Mouse (Mus musculus) embryonic facial prominence, embryonic 10.5 days (tissue): ENCODE data around the gene Adamts2. TPM values are rescaled to one million over a fixed set of nuclear protein-coding genes. Genes with fewer than 3 reads are reported as not detected.

Source experiments
- DNase-seq: peaks from one replicate; pipeline ENCODE4 v3.0.0-alpha.2; 2017; ENCODE audit warnings: low spot score
- H3K27ac ChIP-seq: fragments of 300-500 bp; sonication (generic); replicated peaks from 2 replicates; pipeline ENCODE4 v1.5.1; 2016; ENCODE audit warnings: mild to moderate bottlenecking
- H3K27me3 ChIP-seq: fragments of 300-500 bp; sonication (generic); replicated peaks from 2 replicates; pipeline ENCODE4 v1.6.1; 2016; ENCODE audit warnings: low read depth, mild to moderate bottlenecking; ENCODE audit not compliant: poor library complexity, severe bottlenecking
- H3K36me3 ChIP-seq: fragments of 300-500 bp; sonication (generic); replicated peaks from 2 replicates; pipeline ENCODE4 v1.6.1; 2016; ENCODE audit warnings: mild to moderate bottlenecking, moderate library complexity
- H3K4me1 ChIP-seq: fragments of 300-500 bp; sonication (generic); 2 replicates; pipeline ENCODE4 v1.6.1; 2016
- H3K4me3 ChIP-seq: fragments of 300-500 bp; sonication (generic); 2 replicates; pipeline ENCODE4 v1.5.1; 2016; ENCODE audit warnings: mild to moderate bottlenecking, moderate library complexity
- H3K9me3 ChIP-seq: fragments of 300-500 bp; sonication (generic); 2 replicates; pipeline ENCODE4 v1.6.1; 2016; ENCODE audit warnings: mild to moderate bottlenecking
- WGBS: fragments of 180-500 bp; shearing (Covaris S2); methylation state at CpG from one replicate; pipeline ENCODE4 v1.1.7; 2016; 5-methylcytosine and 5-hydroxymethylcytosine counted together
- polyA plus RNA-seq: library from polyadenylated mRNA; unstranded; fragments of >200 nt; fragmentation: Nextera tagmentation; extraction: Ambion mirVana; gene quantifications from 2 replicates; pipeline ENCODE4 v1.2.1, GENCODE M21; 2016

Gene Adamts2
- polyA plus RNA-seq, 1 experiment from 2014 or later: 1.4 TPM

DNA sequence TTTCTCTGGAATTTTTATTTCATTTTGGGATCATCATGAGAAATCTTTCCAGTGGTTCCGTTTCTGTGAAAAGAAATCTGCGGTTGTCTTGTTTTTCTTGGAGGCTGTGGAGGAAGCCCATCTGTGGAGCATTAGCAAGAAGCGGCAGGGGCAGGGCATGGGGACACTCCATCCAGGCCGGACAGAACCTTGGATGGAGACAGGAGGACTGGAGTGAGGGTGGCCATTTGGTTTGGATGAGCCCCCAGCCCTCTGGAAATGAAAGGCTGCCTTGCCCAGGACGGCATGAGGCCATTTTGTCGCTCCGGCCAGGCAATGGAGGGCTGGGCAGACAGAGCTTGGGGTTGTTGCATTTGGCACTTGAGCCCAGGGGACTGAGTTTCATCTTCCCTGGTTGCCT is 80.1 kb downstream of the Adamts2 start:
- Histone ChIP-seq H3K27ac (no peak overlapping the region), H3K4me1 (no peaks in the 10 kb centered on the region), H3K4me3 (no peak overlapping the region), H3K9me3 (no peaks in the 10 kb centered on the region), H3K36me3 (no peaks in the 10 kb centered on the region), H3K27me3 (no peaks in the 10 kb centered on the region)
- no peak for DNase-seq
- 82% methylated on average over 7 of the region's 7 CpGs for WGBS

GRCm38 (mm10) chr11:50683821-50684220 is 81.9 kb downstream of the Adamts2 start:
- DNase-seq: no peak
- H3K27ac ChIP-seq: no peak overlapping the region
- no peaks in the 10 kb centered on the region for H3K9me3 ChIP-seq
- 87% methylated on average over 2 of the region's 2 CpGs for WGBS
- H3K4me1 ChIP-seq: no peaks in the 10 kb centered on the region
- no peaks in the 10 kb centered on the region for H3K36me3 ChIP-seq
- no peak overlapping the region for H3K4me3 ChIP-seq
- H3K27me3 ChIP-seq: no peaks in the 10 kb centered on the region

DNA sequence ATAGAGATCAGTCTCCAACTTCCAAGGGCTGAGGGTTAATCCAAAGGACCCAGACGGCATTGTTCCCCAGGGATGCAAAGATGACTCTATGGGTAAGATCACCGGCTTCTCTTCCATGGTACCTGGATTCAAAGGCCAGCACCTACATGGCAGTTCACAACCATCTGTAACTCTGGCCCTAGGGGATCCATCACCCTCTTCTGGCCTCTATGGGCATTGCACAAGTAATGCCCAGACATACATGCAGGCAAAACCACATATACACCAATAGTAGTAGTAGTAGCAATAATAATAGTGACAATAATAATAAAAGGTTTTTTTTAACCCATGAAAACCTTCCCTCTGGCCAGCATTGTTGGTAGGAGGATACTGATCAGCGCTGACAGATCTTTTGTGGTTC is 86.7 kb downstream of the Adamts2 start:
- no peaks in the 10 kb centered on the region for H3K36me3 ChIP-seq
- H3K4me1 ChIP-seq: no peaks in the 10 kb centered on the region
- H3K9me3 ChIP-seq: no peaks in the 10 kb centered on the region
- DNase-seq: no peak
- no peak overlapping the region for H3K27ac ChIP-seq
- 83% methylated on average over 3 of the region's 3 CpGs for WGBS
- no peak overlapping the region for H3K4me3 ChIP-seq
- no peaks in the 10 kb centered on the region for H3K27me3 ChIP-seq

- no peak for DNase-seq
- H3K4me1 ChIP-seq: no peaks in the 10 kb centered on the region
- no peaks in the 10 kb centered on the region for H3K27me3 ChIP-seq
- no peak overlapping the region for H3K27ac ChIP-seq
- no peaks in the 10 kb centered on the region for H3K36me3 ChIP-seq
- 88% methylated on average over 4 of the region's 4 CpGs for WGBS
- H3K4me3 ChIP-seq: no peak overlapping the region
- H3K9me3 ChIP-seq: no peaks in the 10 kb centered on the region
Measured at GRCm38 (mm10) chr11:50689672-50690071, 87.8 kb downstream of the Adamts2 start.

DNA sequence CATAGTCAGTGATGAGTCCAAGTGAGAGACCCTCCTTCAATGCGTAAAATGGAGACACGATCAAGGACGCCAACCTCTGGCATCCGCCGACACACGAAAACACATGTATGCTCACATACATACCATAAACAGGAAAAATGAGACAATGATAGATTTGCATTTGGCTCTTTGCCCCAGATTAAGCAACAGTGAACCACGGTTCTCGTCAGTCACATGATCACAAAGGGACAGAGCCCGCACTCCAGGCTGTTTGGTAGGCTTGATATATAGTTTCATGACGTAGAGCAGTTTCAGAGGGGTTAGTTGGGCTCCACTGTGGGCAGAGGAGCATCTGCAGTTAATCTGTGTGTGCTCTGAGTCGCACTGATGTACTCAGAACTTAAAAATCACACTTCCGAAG is 98.1 kb downstream of the Adamts2 start:
- Histone ChIP-seq H3K9me3 (no peaks in the 10 kb centered on the region), H3K27ac (no peak overlapping the region), H3K27me3 (no peaks in the 10 kb centered on the region), H3K4me3 (no peak overlapping the region), H3K36me3 (no peaks in the 10 kb centered on the region), H3K4me1 (peaks cover 4% of the 10 kb centered on the region; the same call in 1 of the 2 replicates)
- no peak for DNase-seq
- WGBS: 90% methylated on average over 12 of the region's 12 CpGs

GRCm38 (mm10) chr11:50700496-50700895 is 98.6 kb downstream of the Adamts2 start:
- Histone ChIP-seq H3K4me1 (peaks cover 4% of the 10 kb centered on the region; the same call in 1 of the 2 replicates), H3K27me3 (no peaks in the 10 kb centered on the region), H3K27ac (no peak overlapping the region), H3K36me3 (no peaks in the 10 kb centered on the region), H3K9me3 (no peaks in the 10 kb centered on the region), H3K4me3 (no peak overlapping the region)
- no peak for DNase-seq
- WGBS: 91% methylated on average over 8 of the region's 8 CpGs

DNA sequence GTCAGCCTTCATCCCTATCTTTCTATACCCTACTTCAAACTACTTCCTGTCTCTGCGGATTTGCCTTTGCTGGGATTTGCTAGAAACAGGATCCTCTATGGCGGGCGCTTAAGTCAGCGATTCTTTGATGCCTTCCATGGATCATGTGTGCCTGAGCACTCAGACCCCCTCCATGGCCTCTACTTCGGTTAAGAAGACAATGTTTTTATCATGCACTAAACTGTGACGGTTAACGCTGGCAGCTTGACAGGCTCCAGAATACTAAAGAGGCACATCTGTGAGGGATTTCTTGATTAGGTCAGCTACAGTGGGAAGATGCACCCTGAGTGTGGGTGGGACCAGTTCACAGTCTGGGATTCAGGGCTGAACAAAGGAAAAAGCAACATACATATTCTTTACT is 101.5 kb downstream of the Adamts2 start:
- no peak for DNase-seq
- H3K36me3 ChIP-seq: no peaks in the 10 kb centered on the region
- no peak overlapping the region for H3K27ac ChIP-seq
- H3K4me1 ChIP-seq: peaks cover 4% of the 10 kb centered on the region; the same call in 1 of the 2 replicates
- no peak overlapping the region for H3K4me3 ChIP-seq
- 81% methylated on average over 7 of the region's 7 CpGs for WGBS
- H3K9me3 ChIP-seq: no peaks in the 10 kb centered on the region
- H3K27me3 ChIP-seq: no peaks in the 10 kb centered on the region

DNA sequence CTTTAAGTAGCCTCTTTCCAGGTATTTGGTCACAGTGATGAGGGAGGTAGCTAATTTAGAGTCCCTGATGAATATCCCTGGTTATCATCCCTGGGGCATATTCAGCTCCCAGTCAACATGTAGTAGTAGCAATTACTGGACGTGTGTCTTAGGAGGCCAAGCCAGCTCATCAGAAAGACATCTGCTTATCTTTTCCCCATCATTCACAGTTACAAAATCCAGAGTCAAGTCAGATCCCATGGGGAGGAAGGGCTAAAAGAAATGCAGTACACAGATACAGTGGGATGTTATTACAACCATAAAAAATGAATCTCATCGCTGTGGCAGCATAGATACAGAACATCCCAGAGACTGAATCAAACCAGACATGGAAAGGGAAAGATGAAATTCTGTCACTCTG is 102.6 kb downstream of the Adamts2 start:
- WGBS: 87% methylated on average over 2 of the region's 2 CpGs

GRCm38 (mm10) chr11:50707259-50707658 is 105.4 kb downstream of the Adamts2 start:
- WGBS: 84% methylated on average over 1 of the region's 1 CpGs
- DNase-seq: no peak
- H3K27ac ChIP-seq: no peak overlapping the region

More for the DNA sequence above, 102.6 kb downstream of the Adamts2 start:
- H3K36me3 ChIP-seq: no peaks in the 10 kb centered on the region
- no peak for DNase-seq
- H3K27ac ChIP-seq: no peak overlapping the region
- H3K4me3 ChIP-seq: no peak overlapping the region
- no peaks in the 10 kb centered on the region for H3K9me3 ChIP-seq
- H3K4me1 ChIP-seq: peaks cover 4% of the 10 kb centered on the region; the same call in 1 of the 2 replicates
- H3K27me3 ChIP-seq: no peaks in the 10 kb centered on the region

GRCm38 (mm10) chr11:50713610-50714202 is 111.8 kb downstream of the Adamts2 start:
- H3K4me1 ChIP-seq: peaks cover 35% of the 10 kb centered on the region
- no peaks in the 10 kb centered on the region for H3K9me3 ChIP-seq
- WGBS: 35% methylated on average over 21 of the region's 21 CpGs
- peak; percentile 59 for DNase-seq
- no peak overlapping the region for H3K27ac ChIP-seq
- no peaks in the 10 kb centered on the region for H3K36me3 ChIP-seq
- H3K27me3 ChIP-seq: no peaks in the 10 kb centered on the region
- peak overlapping the region; percentile 22; the same call in 1 of the 2 replicates for H3K4me3 ChIP-seq

More at GRCm38 (mm10) chr11:50707259-50707658, 105.4 kb downstream of the Adamts2 start:
- H3K4me1 ChIP-seq: peaks cover 4% of the 10 kb centered on the region; the same call in 1 of the 2 replicates
- H3K27me3 ChIP-seq: no peaks in the 10 kb centered on the region
- H3K4me3 ChIP-seq: no peak overlapping the region
- H3K36me3 ChIP-seq: no peaks in the 10 kb centered on the region
- H3K9me3 ChIP-seq: no peaks in the 10 kb centered on the region

- Histone ChIP-seq H3K27me3 (no peaks in the 10 kb centered on the region), H3K4me1 (peaks cover 49% of the 10 kb centered on the region), H3K9me3 (no peaks in the 10 kb centered on the region), H3K27ac (no peak overlapping the region), H3K36me3 (no peaks in the 10 kb centered on the region), H3K4me3 (no peak overlapping the region)
- WGBS: 54% methylated on average over 6 of the region's 6 CpGs
- no peak for DNase-seq
Measured at GRCm38 (mm10) chr11:50715091-50715490, 113.2 kb downstream of the Adamts2 start.

GRCm38 (mm10) chr11:50717381-50717897 is 115.6 kb downstream of the Adamts2 start:
- no peaks in the 10 kb centered on the region for H3K9me3 ChIP-seq
- WGBS: 71% methylated on average over 12 of the region's 12 CpGs
- no peaks in the 10 kb centered on the region for H3K36me3 ChIP-seq
- H3K4me1 ChIP-seq: peaks cover 65% of the 10 kb centered on the region
- no peak for DNase-seq
- peak overlapping the region; percentile 25 for H3K27ac ChIP-seq
- H3K27me3 ChIP-seq: no peaks in the 10 kb centered on the region
- no peak overlapping the region for H3K4me3 ChIP-seq

- Histone ChIP-seq H3K36me3 (no peaks in the 10 kb centered on the region), H3K27ac (peak overlapping the region; percentile 76), H3K9me3 (no peaks in the 10 kb centered on the region), H3K4me3 (peak overlapping the region; percentile 37), H3K27me3 (no peaks in the 10 kb centered on the region), H3K4me1 (peaks cover 58% of the 10 kb centered on the region)
- WGBS: 12% methylated on average over 6 of the region's 6 CpGs
- peak; percentile 73 for DNase-seq
Measured at GRCm38 (mm10) chr11:50718862-50719261, 117.0 kb downstream of the Adamts2 start.
